Mouse (Mus musculus) spleen, adult 10 weeks (tissue): ENCODE measurements around the gene Zdbf2. TPM values are rescaled to one million over a fixed set of nuclear protein-coding genes. Genes with fewer than 3 reads are reported as not detected.

Experiments used
- polyA plus RNA-seq: library from polyadenylated mRNA; stranded (reverse); fragments of 350-450 nt; fragmentation: Illumina TruSeq; extraction: RNeasy Lipid Tissue Mini Kit (QIAGEN cat#74804); gene quantifications from one replicate; pipeline ENCODE4 v1.2.3, GENCODE M21; 2015; ENCODE audit warnings: low replicate concordance; ENCODE audit not compliant: insufficient read depth

Zdbf2 gene
- polyA plus RNA-seq = 0.08 TPM

GRCm38 (mm10) chr1:63272741-63273338 lies at the start of gene Zdbf2:
Zdbf2 (plus strand) TSS chr1:63273265.

Other genes starting within 250 kb of the Zdbf2 start
- gene Ino80d, start 158.6 kb upstream of the Zdbf2 start, polyA plus RNA-seq = 31.2 TPM
- 2,435 TPM for gene Eef1b2, start 96.4 kb upstream of the Zdbf2 start, polyA plus RNA-seq
- 104 TPM for gene Ndufs1, start 96.4 kb upstream of the Zdbf2 start, polyA plus RNA-seq
- gene Gpr1, start 58.7 kb upstream of the Zdbf2 start, polyA plus RNA-seq = not detected
- 70.4 TPM for gene Adam23, start 172.6 kb downstream of the Zdbf2 start, polyA plus RNA-seq